Mouse (Mus musculus) CD4-positive helper T cell, adult 2 months (primary cell): Measurements from ENCODE around the gene Golga4.

Source experiments
- DNase-seq: peaks from one replicate; pipeline ENCODE4 v3.0.0-alpha.2; 2012; ENCODE audit warnings: low read depth, missing footprints, low spot score

The Golga4 gene

GRCm38 (mm10) chr9:118488896-118489578 is 17.0 kb upstream of the Golga4 start:
- DNase-seq, result peak; percentile 34

DNA sequence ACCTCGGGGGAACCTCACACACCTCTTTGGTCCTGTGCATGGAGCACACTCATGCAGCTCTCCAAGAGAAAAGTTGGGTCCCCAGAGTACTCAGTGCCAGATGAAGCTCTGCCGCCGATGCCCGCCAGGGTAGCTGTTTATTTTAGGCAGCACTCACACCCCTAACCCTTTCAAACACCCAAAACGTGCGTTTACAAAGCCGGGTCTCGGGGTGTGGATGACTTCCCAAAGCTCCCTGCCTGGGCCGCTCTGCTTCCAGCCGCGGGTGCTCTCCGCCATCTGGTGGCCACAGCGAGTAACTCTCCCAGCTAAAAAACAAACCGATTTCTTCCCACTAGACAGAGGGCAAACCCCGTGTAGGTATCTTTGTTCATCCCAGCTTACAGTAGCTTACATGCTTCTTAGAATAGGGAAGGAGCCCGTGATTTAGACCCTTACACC is 16.5 kb upstream of the Golga4 start:
- DNase-seq, result peak; percentile 79

GRCm38 (mm10) chr9:118491195-118491594 is 14.9 kb upstream of the Golga4 start:
- DNase-seq, result no peak

DNA sequence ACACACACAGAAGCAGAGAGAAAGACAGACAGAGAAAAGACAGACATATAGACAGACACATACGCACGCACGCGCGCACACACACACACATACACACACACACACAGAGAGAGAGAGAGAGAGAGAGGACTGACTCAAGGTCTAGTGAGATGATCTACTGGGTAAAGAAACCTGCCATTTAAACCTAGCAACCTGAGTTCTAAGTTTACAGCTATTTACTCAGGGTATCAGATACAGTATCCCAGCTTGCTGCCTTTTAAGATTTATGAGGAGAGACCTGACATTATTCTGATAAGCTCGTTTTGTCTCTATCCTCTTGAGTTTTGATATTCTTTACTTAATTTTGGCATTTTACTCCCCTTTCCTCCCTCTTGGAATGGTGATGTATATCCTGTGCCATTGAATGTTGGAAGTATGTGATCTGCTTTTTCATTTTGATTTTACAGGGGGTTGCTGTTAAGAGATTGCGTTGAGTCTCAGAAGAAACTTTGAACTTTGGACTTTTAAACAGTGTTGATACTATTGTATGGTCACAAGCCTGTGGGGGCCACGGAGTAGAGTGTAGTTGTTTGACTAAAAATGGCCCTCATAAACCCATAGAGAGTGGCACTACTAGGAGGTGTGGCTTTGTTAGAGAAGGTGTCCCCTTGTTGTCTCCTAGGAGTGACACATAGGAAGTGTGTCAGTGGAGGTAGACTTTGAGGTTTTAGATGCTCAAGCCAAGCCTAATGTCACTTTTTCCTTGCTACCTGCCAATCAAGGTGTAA is 13.0 kb upstream of the Golga4 start:
- no peak for DNase-seq

DNA sequence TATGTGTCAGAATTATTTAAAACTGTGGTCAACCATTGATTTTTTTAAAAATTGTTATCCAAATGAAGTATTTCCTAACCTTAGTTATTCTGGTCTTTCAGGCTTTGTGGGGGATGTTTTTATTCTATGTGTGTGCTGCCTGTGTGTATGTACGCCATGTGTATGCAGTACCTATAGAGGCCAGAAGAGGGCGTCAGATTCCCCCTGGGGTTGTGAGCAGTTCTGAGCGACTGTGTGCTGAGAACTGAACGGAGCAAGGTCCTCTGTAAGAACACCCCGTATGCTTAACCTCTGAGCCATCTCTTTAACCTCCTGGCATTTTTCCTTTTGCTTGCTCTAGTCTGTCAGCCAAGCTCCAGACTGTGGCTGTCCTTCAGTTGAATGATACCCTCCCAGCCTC is 12.0 kb upstream of the Golga4 start:
- DNase-seq, result no peak

DNA sequence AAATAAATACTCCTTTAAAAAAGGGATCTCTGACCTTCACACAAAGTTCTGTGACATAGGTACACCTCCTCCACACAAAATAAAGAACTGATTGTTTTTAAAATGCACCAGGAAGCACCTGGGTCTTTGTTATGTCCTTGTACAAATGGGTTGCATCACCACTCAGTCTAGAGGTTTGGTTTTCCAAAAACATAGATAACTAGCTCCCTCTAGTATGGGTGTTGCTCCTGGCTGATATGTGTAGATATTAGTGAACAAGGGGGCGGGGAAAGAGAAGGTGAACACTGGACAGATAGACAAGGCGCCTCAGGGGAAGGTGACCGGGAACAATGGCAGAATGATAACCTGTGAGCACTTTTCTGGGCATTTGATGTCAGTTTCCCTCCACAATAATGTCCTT is 10.1 kb upstream of the Golga4 start:
- no peak for DNase-seq

GRCm38 (mm10) chr9:118496952-118497351 is 9.1 kb upstream of the Golga4 start:
- DNase-seq, result no peak

- DNase-seq, result no peak
Measured at GRCm38 (mm10) chr9:118498061-118498460, 8.0 kb upstream of the Golga4 start.

GRCm38 (mm10) chr9:118500963-118501362 is 5.1 kb upstream of the Golga4 start:
- no peak for DNase-seq

DNA sequence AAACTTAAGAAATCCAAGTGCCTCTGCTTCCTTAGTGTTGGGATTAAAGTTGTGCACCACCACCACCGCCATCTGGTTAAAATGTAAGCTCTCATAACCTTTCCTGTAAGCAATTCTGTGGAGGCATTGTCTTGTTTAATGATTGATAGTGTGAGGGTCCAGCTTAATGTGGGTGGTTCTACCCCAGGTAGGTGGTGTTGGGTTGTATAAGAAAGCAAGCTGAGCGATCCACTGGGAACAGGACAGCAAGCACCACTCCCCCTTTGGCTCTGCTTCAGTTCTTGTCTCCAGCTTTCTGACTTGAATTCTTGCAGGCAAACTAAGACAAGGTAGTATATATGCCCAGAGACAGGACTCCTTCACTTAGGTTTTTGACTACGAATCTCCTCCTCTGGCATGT is 1.4 kb upstream of the Golga4 start:
- DNase-seq, result no peak

GRCm38 (mm10) chr9:118506404-118507231 is 551 bp downstream of the Golga4 start:
- peak; percentile 24 for DNase-seq

DNA sequence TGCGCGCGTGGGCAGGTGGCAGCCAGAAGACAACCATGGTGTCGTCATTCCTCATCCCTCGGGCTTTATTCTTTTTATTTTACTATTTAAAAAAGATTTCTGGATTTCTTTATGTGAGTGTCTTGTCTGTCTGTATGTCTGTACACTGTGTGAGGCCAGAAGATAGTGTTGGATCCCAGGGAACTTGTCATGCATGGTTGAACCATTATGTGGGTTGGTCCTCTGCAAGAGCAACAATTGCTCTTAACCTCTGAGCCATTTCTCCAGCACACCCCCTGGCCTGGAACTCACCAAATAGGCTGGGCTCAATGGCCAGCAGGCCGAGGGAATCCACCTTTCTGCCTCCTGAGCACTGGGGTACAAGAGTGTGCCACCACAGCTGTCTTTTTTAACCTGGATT is 1.5 kb downstream of the Golga4 start:
- DNase-seq, result no peak

GRCm38 (mm10) chr9:118508601-118509000 is 2.5 kb downstream of the Golga4 start:
- no peak for DNase-seq

- no peak for DNase-seq
Measured at GRCm38 (mm10) chr9:118510941-118511690, 5.0 kb downstream of the Golga4 start.

DNA sequence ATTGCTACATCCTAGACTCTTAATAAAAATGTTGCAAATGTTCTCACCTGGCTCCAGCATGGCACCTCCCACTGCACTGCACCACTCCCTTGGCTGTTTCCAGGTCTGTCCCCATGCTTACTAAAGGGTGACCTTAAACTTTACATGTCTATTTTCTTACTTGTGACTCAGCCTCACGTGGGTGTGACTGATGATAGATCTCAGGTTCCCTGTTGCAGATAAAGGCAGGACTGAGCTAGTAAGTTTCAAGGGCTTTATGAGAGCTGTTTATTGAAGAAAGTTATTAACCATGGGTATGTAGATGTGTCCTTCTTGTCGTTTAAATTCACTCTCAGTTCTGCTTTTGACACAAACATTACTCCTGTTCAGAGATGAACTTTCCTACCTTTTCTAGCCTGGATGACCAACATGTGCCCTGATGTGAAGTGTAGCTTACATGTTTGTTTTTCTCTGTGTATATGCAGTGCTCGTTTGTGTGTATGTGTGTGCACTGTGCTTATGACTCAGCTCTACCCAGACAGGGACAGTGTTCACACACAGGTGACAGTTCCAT is 6.7 kb downstream of the Golga4 start:
- no peak for DNase-seq

- DNase-seq, result no peak
Measured at GRCm38 (mm10) chr9:118515476-118515875, 9.4 kb downstream of the Golga4 start.

- no peak for DNase-seq
Measured at GRCm38 (mm10) chr9:118516162-118516561, 10.1 kb downstream of the Golga4 start.

DNA sequence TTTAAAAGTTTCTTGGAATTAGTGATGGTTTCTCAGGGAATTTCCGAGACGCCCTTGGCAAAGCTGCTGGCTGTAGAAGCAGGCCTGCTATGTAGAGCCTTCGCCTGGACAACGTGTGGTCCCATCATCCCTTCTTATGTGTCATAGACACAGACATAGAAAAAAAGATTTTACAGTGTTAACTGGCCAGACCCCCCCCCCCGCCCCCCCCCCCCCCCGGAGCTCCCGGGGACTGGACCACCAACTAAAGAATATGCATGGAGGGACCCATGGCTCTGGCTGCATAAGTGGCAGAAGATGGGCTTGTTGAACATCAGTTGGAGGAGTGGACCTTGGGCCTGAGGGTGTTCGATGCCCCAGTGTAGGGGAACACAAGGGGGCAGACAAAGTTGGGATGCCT is 11.6 kb downstream of the Golga4 start:
- DNase-seq, result no peak

DNA sequence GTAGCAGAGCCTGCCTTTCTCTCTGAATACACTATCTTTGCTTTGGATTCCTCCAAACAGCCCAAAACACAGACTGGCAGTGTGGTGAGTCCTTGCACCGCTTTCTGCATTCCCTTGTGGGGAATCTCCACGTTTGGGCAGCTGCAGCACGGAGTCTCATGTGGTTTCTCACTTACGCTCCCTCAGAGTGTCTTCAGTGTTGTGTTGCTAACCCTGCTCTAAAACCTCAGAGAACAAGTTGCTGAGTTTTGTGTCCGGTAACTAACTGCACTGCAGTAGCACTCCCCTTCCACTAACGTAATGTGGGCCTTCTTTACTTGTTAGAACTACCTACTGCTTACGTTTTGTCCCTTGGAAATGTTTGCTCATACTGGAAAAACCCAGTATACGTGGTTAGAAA is 13.0 kb downstream of the Golga4 start:
- no peak for DNase-seq

DNA sequence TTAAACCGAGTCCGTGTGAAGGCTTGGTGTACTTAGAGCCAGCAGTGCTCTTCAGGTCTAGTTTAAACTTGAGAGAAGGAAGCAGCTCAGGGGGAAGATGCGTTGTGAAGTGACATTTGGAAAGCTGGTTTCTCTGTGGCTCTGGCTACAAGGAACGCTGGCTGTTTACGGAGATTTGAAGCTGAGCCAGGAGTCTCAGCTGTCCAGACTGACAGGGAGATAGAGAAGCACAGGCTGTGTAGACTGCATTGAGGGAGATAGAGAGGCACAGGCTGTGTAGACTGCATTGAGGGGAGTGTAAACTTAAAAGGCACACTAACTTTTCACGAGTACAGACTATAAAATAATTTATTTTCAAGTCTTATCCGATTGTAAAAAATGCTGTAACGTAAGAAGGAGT is 13.9 kb downstream of the Golga4 start:
- no peak for DNase-seq

DNA sequence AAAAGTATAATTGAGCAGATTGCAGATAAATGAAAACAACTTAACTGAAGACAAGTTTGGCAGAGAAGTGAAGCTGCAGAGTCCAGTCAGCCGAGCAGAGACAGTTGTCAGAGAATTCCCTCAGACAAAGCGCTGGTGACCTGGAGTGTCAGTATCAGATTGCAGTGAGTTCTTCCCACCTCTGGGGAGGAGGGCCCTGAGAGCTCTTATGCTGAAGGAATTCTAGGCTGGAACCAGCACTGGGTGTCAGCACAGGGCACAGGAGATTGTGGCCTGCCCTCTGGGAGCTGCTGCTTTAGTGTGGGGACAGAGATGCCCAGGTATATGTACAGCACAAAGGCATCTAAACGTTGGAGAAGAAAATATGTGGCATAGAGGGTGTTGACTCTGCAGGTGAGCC is 14.8 kb downstream of the Golga4 start:
- no peak for DNase-seq
